Mouse (Mus musculus) hindbrain, embryonic 13.5 days (tissue): ENCODE data around the gene Tmem186. TPM values are rescaled to one million over a fixed set of nuclear protein-coding genes. Genes with fewer than 3 reads are reported as not detected.
A peak's percentile ranks its signal among the peaks of the same experiment; 100 is the strongest.

ENCODE experiments used
- ATAC-seq: fragments of 200-750 bp; cut with Nextera tagmentation; 2 replicates; pipeline ENCODE4 v1.8.0; 2017; ENCODE audit warnings: moderate TSS enrichment; ENCODE audit not compliant: low FRiP score
- H3K27ac ChIP-seq: fragments of 300-500 bp; sonication (generic); 2 replicates; pipeline ENCODE4 v1.5.1; 2015; ENCODE audit warnings: inconsistent platforms, mild to moderate bottlenecking, moderate library complexity
- H3K27me3 ChIP-seq: fragments of 300-500 bp; sonication (generic); 2 replicates; pipeline ENCODE4 v1.6.1; 2015; ENCODE audit warnings: mild to moderate bottlenecking, inconsistent platforms
- H3K36me3 ChIP-seq: fragments of 300-500 bp; sonication (generic); 2 replicates; pipeline ENCODE4 v1.6.1; 2015; ENCODE audit warnings: mild to moderate bottlenecking, inconsistent platforms
- H3K4me1 ChIP-seq: fragments of 300-500 bp; sonication (generic); replicated peaks from 2 replicates; pipeline ENCODE4 v1.6.1; 2015; ENCODE audit warnings: inconsistent platforms
- H3K4me2 ChIP-seq: fragments of 300-500 bp; sonication (generic); 2 replicates; pipeline ENCODE4 v1.6.1; 2015; ENCODE audit warnings: inconsistent platforms, mild to moderate bottlenecking, moderate library complexity
- H3K4me3 ChIP-seq: fragments of 300-500 bp; sonication (generic); 2 replicates; pipeline ENCODE4 v1.5.1; 2015; ENCODE audit warnings: mild to moderate bottlenecking, inconsistent platforms
- H3K9ac ChIP-seq: fragments of 300-500 bp; sonication (generic); 2 replicates; pipeline ENCODE4 v1.6.1; 2015; ENCODE audit warnings: mild to moderate bottlenecking, inconsistent platforms
- H3K9me3 ChIP-seq: fragments of 300-500 bp; sonication (generic); 2 replicates; pipeline ENCODE4 v1.6.1; 2016; ENCODE audit warnings: inconsistent platforms
- WGBS: fragments of 180-500 bp; shearing (Covaris S2); methylation state at CpG from one replicate; pipeline ENCODE4 v1.1.7; 2015; 5-methylcytosine and 5-hydroxymethylcytosine counted together
- polyA plus RNA-seq: library from polyadenylated mRNA; unstranded; fragments of >200 nt; fragmentation: Nextera tagmentation; extraction: Ambion mirVana; gene quantifications from 2 replicates; pipeline ENCODE4 v1.2.1, GENCODE M21; 2015

Gene Tmem186
- polyA plus RNA-seq, 1 experiment from 2014 or later, result 22.2 TPM

DNA sequence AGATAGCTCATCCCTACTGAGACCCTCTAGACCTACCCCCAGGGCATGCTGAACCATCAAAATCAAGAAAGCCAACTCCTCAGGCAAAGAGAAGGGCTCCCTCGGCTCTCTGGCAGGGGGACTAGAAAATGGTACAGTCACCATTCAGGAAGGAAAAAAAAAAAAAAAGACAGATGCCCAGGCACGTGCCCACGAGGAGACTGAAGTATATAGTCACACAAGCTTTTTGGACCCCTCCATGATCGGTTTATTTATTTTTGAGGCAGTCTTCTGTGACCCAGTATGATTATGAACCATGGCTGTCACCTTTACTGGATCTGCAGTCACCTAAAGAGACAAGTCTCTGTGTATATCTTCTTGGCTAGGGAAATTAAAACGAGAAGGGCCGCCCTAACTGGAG, 35.8 kb upstream of the Tmem186 start:
- Histone ChIP-seq H3K4me2 (no peak overlapping the region), H3K27ac (no peak overlapping the region), H3K27me3 (peaks cover 8% of the 10 kb centered on the region), H3K4me1 (peaks cover 26% of the 10 kb centered on the region), H3K4me3 (no peak overlapping the region), H3K9ac (no peak overlapping the region), H3K9me3 (no peaks in the 10 kb centered on the region), H3K36me3 (no peaks in the 10 kb centered on the region)
- ATAC-seq, result no peak
- 69% methylated on average over 6 of the region's 6 CpGs for WGBS

DNA sequence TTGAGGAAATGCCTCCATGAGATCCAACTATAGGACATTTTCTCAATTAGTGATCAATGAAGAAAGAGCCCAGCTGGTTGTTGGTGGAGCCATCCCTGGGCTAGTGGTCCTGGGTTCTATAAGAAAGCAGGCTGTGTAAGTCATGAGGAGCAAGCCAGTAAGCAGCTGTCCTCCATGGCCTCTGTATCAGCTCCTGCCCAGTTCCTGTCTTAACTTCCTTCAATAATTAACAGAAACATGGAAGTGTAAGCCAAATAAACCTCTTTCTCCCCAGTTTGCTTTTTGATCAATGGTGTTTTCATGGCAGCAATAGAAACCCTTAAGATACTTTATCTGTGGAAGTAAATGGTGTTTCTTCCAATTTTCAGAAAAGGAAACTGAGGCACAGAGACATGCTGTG, 35.3 kb upstream of the Tmem186 start:
- no peak overlapping the region for H3K9ac ChIP-seq

DNA sequence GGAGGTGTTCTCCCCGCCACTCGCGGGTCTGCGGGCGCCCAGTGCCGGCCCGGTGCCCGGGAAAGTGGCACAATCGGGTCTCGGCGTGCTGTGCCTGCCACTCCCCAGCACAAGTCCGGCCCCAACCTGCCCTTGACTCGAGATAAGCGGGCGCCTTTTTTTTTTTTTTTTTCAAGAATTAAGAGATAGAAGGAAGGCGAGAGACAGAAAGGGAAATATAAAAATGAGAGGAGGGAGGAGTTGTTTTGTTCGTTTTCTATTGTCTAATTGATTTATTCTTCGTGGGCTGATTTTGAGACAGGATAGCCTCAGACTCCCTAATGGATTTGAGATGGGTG, 34.8 kb upstream of the Tmem186 start:
- H3K4me1 ChIP-seq, result peaks cover 36% of the 10 kb centered on the region
- peak overlapping the region; percentile 87 for H3K4me3 ChIP-seq
- H3K9me3 ChIP-seq, result no peaks in the 10 kb centered on the region
- H3K36me3 ChIP-seq, result no peaks in the 10 kb centered on the region
- peak overlapping the region; percentile 86 for H3K27ac ChIP-seq
- H3K27me3 ChIP-seq, result peaks cover 8% of the 10 kb centered on the region
- H3K4me2 ChIP-seq, result peak overlapping the region; percentile 88
- ATAC-seq, result no peak
- H3K9ac ChIP-seq, result peak overlapping the region; percentile 89
- under 1% methylated on average over 18 of the region's 18 CpGs for WGBS

More for the DNA sequence above, 35.3 kb upstream of the Tmem186 start:
- Histone ChIP-seq H3K4me2 (peak overlapping the region; percentile 88; the same call in 1 of the 2 replicates), H3K27ac (no peak overlapping the region), H3K9me3 (no peaks in the 10 kb centered on the region), H3K4me3 (no peak overlapping the region), H3K27me3 (peaks cover 8% of the 10 kb centered on the region), H3K36me3 (no peaks in the 10 kb centered on the region), H3K4me1 (peaks cover 31% of the 10 kb centered on the region)
- ATAC-seq, result no peak

DNA sequence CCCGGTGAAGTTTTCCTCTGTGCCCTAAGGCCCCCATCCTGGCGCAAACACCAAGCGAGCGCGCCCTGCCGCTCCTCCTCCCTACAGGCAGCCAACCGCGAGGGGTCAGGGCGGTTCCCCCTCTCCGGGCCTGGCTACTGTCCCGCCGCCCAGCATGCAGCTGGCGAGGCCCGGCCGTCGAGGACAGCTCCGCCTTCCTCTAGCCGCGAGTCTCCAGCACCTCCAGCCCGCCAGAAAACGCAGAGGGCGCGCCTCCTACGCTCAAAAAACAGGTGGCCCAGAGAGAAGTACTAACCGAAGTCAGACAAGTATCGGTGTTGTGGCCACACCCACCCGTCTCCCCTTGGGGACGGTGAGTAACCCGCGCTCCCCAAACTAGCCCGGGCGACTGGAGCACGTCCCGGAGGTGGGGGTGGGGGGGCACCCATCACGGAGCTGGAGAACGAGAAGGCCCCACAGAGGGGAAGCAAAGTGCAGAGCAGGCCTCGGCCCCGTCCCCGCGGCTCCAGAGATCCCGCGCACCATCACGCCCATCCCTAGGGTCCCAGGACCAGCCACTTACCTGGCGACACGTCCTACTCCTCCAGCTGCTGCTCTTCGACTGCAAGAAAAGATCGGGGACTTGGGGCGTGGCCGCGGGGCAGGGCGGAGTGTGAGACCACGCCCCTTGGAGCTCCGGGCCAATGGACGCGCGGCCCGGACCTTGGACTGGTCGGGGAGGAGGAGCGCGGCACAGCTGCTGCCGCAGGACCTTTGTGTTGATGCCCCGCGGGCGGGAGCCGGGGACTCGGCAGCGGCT, 34.2 kb upstream of the Tmem186 start, which contains the start of gene Carhsp1:
Gene Carhsp1, minus strand, starts transcription at position 605 of the 799 bp plus-strand sequence.
- H3K27me3 ChIP-seq, result peaks cover 8% of the 10 kb centered on the region
- peak within 1 kb of the TSS; percentile 86 for H3K27ac ChIP-seq
- peaks cover 42% of the 10 kb centered on the region for H3K4me1 ChIP-seq
- ATAC-seq, result peak; percentile 91
- peak within 1 kb of the TSS; percentile 87 for H3K4me3 ChIP-seq
- no peaks in the 10 kb centered on the region for H3K9me3 ChIP-seq
- peak within 1 kb of the TSS; percentile 89 for H3K9ac ChIP-seq
- no peaks in the 10 kb centered on the region for H3K36me3 ChIP-seq
- WGBS, result under 1% methylated on average over 66 of the region's 67 CpGs
- H3K4me2 ChIP-seq, result peak within 1 kb of the TSS; percentile 88

DNA sequence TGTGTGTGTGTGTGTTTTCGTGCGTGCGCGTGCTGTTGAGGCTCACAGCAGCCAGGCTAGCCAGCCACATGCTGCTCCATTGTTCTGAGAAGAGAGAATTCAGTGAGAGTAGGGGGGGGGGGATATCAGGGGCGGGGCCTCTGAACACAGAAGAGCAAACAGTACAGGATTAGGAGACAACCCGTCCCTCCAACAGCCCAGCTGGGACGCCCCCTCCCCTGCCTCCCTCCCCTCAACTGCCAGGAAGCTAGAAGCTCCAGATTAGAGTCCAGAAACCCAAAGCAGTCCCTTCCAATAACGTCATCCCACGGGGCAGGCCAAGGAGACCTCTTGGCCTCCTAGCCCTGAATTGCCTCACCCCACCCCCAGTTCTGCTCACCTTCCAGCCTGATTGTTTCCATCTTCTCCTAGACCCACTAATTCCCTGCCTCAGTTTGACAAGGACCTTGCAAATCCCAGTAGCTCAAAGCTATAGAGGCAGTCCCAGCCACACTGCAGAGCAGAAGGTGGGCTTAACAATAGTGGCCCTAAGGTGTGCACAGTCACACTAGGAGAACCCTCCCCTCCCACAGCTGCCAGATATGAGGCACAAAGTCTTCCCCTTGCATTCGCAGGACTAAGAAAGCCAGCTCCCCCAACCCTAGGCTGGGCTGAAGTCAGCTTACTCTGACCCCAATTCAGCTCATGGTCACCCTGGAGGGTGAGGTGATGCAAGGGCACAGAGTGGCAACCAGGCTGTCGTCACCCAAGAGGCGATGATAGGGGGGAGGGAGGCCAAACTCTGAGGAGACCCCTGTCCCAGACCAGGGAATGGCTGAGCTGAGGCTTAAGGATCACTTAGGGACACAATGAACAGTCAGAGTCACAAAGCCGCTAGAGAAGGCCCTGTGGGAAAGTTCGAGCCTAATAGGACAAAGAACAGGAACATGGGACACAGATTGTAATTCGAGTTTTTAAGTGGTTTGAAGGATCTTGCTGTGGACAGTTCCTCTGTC, 32.8 kb upstream of the Tmem186 start:
- 6% methylated on average over 13 of the region's 15 CpGs for WGBS
- Histone ChIP-seq H3K27me3 (peaks cover 8% of the 10 kb centered on the region), H3K4me2 (peak overlapping the region; percentile 88), H3K27ac (peak overlapping the region; percentile 86), H3K4me3 (peak overlapping the region; percentile 87), H3K4me1 (peaks cover 55% of the 10 kb centered on the region), H3K9ac (peak overlapping the region; percentile 89), H3K36me3 (peaks cover 10% of the 10 kb centered on the region), H3K9me3 (no peaks in the 10 kb centered on the region)
- ATAC-seq, result peak; percentile 49

DNA sequence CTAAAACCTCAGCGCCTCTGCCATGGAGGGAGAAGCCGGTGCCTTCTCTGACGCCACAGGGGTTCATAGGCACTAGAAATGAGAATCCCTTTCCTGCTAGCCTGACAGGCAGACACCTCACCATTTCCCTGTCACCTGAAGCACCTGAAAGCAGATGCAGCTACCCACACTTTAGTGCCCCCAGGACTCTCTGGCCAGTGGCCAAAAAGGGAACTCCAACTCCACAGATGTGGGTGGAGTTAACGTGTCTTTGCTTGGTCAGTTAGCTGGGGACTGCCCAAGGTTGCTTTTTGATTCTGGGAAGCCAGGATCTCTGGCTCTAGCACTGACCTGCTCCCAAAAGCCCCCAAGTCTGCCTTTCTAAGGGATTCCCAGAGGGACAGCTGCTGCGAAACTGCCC, 31.9 kb upstream of the Tmem186 start:
- Histone ChIP-seq H3K4me1 (peaks cover 64% of the 10 kb centered on the region), H3K4me2 (peak overlapping the region; percentile 88), H3K27ac (peak overlapping the region; percentile 86), H3K36me3 (peaks cover 12% of the 10 kb centered on the region), H3K9ac (peak overlapping the region; percentile 89), H3K9me3 (no peaks in the 10 kb centered on the region), H3K27me3 (peaks cover 8% of the 10 kb centered on the region), H3K4me3 (peak overlapping the region; percentile 87)
- ATAC-seq, result no peak
- 43% methylated on average over 5 of the region's 5 CpGs for WGBS

DNA sequence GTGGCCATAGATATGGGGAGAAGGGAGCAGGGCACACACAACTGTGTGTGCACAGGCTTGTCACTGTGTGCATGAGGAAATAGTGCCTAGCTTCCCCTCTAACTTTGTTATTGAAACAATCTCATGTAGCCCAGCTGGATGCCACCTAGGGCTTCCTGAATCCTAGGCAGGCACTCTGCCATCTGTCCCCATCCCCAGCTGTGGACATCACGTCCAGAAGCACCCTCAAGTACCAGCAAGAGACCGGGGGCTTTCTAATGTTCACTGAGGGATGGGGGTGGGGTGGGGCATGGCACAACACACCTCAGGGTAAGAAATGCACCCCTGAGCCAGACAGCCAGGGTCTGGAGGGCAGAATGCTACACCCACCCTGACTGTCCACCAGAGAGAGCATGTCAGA, 30.9 kb upstream of the Tmem186 start:
- no peak for ATAC-seq
- Histone ChIP-seq H3K36me3 (peaks cover 21% of the 10 kb centered on the region), H3K27me3 (peaks cover under 1% of the 10 kb centered on the region), H3K9ac (peak overlapping the region; percentile 89; the same call in 1 of the 2 replicates), H3K4me1 (peaks cover 75% of the 10 kb centered on the region), H3K4me3 (no peak overlapping the region), H3K9me3 (no peaks in the 10 kb centered on the region), H3K27ac (peak overlapping the region; percentile 86; the same call in 1 of the 2 replicates), H3K4me2 (peak overlapping the region; percentile 88)
- 42% methylated on average over 2 of the region's 2 CpGs for WGBS

DNA sequence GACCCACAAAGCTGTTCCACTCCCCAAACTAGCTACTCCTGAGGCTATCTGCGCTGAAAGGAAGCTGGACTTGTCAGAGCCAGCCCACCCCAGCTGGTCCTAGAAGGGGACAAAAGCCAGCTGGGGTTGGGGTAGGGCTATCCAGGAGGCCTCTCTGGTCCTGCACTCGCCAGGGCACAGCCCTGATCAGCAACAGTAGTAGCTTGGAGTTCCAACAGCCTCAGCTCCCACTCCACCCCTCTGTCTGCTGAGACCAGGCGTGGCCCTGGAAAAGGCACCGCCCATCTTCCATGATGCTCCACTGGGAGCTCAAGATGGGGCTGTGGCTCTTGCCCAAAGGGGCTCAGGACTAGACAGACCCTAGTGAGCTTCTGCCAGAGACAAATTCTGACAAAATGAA, 30.3 kb upstream of the Tmem186 start:
- 75% methylated on average over 4 of the region's 4 CpGs for WGBS
- H3K4me1 ChIP-seq, result peaks cover 80% of the 10 kb centered on the region
- H3K27me3 ChIP-seq, result no peaks in the 10 kb centered on the region; the same call in 1 of the 2 replicates
- H3K4me2 ChIP-seq, result peak overlapping the region; percentile 88; the same call in 1 of the 2 replicates
- no peak for ATAC-seq
- no peaks in the 10 kb centered on the region for H3K9me3 ChIP-seq
- H3K36me3 ChIP-seq, result peaks cover 27% of the 10 kb centered on the region
- no peak overlapping the region for H3K27ac ChIP-seq
- no peak overlapping the region for H3K4me3 ChIP-seq
- peak overlapping the region; percentile 19; the same call in 1 of the 2 replicates for H3K9ac ChIP-seq

DNA sequence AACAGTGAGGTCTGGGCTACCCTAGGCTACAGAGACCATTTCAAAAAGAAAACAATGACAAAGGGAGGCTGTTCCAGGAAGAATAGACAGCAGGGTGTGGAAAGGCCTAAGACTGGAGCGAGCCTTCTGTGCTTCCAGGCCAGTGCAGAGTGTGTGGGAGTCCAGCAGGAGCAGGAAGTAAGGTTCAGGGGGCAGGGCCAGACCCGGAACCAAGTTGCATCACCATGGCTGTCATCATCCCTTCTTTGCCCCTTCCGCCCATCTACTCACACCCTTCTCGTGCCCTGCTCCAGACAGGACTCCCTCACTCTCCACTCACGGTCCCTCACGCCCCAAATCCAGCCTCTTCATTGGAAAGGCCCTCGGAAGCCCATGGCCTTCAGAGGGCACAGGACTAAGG, 29.7 kb upstream of the Tmem186 start:
- Histone ChIP-seq H3K27me3 (no peaks in the 10 kb centered on the region), H3K4me3 (no peak overlapping the region), H3K9me3 (no peaks in the 10 kb centered on the region), H3K4me2 (peak overlapping the region; percentile 88; the same call in 1 of the 2 replicates), H3K9ac (peak overlapping the region; percentile 19; the same call in 1 of the 2 replicates), H3K27ac (no peak overlapping the region), H3K36me3 (peaks cover 33% of the 10 kb centered on the region), H3K4me1 (peaks cover 80% of the 10 kb centered on the region)
- no peak for ATAC-seq
- 87% methylated on average over 7 of the region's 7 CpGs for WGBS

DNA sequence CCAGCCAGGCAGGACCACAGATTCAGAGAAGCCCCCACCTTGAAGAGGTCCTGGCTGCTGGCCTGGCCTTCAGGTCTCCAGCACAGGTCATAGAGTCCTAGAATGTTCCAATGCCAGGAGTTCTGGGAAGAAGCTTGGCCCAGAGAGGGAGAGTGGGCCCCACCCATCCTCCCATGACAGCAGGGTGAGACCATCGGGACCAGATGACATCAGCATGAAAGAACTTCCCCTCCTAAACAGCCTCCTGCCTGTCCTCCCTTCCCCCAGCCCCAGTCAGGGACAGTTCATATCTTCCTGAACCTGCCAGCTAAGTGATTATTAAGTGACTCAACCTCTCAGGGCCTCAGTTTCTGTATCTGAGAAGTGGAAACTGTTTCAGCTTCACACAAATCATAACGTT, 28.9 kb upstream of the Tmem186 start:
- no peaks in the 10 kb centered on the region for H3K9me3 ChIP-seq
- WGBS, result 70% methylated on average over 2 of the region's 2 CpGs
- peaks cover 41% of the 10 kb centered on the region for H3K36me3 ChIP-seq

DNA sequence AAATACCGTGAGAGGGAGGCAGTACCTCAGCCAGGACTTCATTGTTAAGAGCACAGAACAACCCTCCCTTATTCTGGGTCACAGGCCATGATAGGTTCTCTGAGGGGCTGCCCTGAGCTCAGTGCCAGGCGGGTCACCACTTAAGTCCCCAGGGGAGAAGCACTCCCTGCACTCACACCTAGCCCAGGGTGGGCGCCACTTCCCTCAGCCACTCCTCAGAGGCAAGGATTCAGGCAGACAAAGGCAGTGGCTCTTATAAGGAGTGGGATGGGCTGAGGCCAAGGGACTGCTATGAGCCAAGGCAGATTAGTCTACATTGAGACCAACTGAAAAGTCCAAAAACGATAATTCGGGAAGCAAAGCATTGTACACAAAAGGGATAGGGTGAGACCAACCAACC, 27.9 kb upstream of the Tmem186 start:
- Histone ChIP-seq H3K4me3 (no peak overlapping the region), H3K27me3 (no peaks in the 10 kb centered on the region), H3K36me3 (peaks cover 50% of the 10 kb centered on the region), H3K9ac (no peak overlapping the region), H3K4me2 (no peak overlapping the region), H3K4me1 (peaks cover 73% of the 10 kb centered on the region), H3K9me3 (no peaks in the 10 kb centered on the region), H3K27ac (no peak overlapping the region)
- 86% methylated on average over 5 of the region's 5 CpGs for WGBS
- no peak for ATAC-seq

More for the DNA sequence above, 28.9 kb upstream of the Tmem186 start:
- peaks cover 80% of the 10 kb centered on the region for H3K4me1 ChIP-seq
- H3K27ac ChIP-seq, result no peak overlapping the region
- H3K4me2 ChIP-seq, result no peak overlapping the region
- no peak overlapping the region for H3K4me3 ChIP-seq
- no peak for ATAC-seq
- peak overlapping the region; percentile 5; the same call in 1 of the 2 replicates for H3K9ac ChIP-seq
- H3K27me3 ChIP-seq, result no peaks in the 10 kb centered on the region
